Mouse (Mus musculus) stomach, embryonic 14.5 days (tissue): ENCODE results near the gene 2310030G06Rik. TPM values are rescaled to one million over a fixed set of nuclear protein-coding genes. Genes with fewer than 3 reads are reported as not detected.

Source experiments
- ATAC-seq: fragments of 200-750 bp; cut with Nextera tagmentation; 2 replicates; pipeline ENCODE4 v1.8.0; 2017; ENCODE audit warnings: low read depth, moderate TSS enrichment; ENCODE audit not compliant: insufficient number of reproducible peaks, insufficient read depth, low FRiP score
- H3K27ac ChIP-seq: fragments of 300-500 bp; sonication (generic); 2 replicates; pipeline ENCODE4 v1.5.1; 2014; ENCODE audit warnings: mild to moderate bottlenecking, low read length, moderate library complexity, mixed read lengths
- H3K27me3 ChIP-seq: fragments of 300-500 bp; sonication (generic); 2 replicates; pipeline ENCODE4 v1.6.1; 2014; ENCODE audit warnings: low read length, control low read depth, mixed read lengths; ENCODE audit not compliant: control insufficient read depth, insufficient read depth
- H3K36me3 ChIP-seq: fragments of 300-500 bp; sonication (generic); 2 replicates; pipeline ENCODE4 v1.6.1; 2014; ENCODE audit warnings: mild to moderate bottlenecking, control low read depth, low read length, moderate library complexity, mixed read lengths; ENCODE audit not compliant: control insufficient read depth, insufficient read depth
- H3K4me1 ChIP-seq: fragments of 300-500 bp; sonication (generic); 2 replicates; pipeline ENCODE4 v1.6.1; 2014; ENCODE audit warnings: low read length, control low read depth, mixed read lengths; ENCODE audit not compliant: control insufficient read depth, insufficient read depth
- H3K4me2 ChIP-seq: fragments of 300-500 bp; sonication (generic); replicated peaks from 2 replicates; pipeline ENCODE4 v1.6.1; 2014; ENCODE audit warnings: low read depth, low read length, control low read depth
- H3K4me3 ChIP-seq: fragments of 300-500 bp; sonication (generic); 2 replicates; pipeline ENCODE4 v1.5.1; 2014; ENCODE audit warnings: low read depth, low read length, control low read depth
- H3K9ac ChIP-seq: fragments of 300-500 bp; sonication (generic); replicated peaks from 2 replicates; pipeline ENCODE4 v1.6.1; 2014; ENCODE audit warnings: low read depth, mild to moderate bottlenecking, control low read depth, low read length, moderate library complexity, mixed read lengths
- H3K9me3 ChIP-seq: fragments of 300-500 bp; sonication (generic); 2 replicates; pipeline ENCODE4 v1.6.1; 2016; ENCODE audit warnings: low read depth, low read length, control low read depth; ENCODE audit not compliant: control insufficient read depth
- WGBS: fragments of 180-500 bp; shearing (Covaris S2); extraction: QIAGEN DNeasy Blood & Tissue Kit; methylation state at CpG from one replicate; pipeline ENCODE4 v1.1.7; 2014; 5-methylcytosine and 5-hydroxymethylcytosine counted together
- polyA plus RNA-seq: library from polyadenylated mRNA; unstranded; fragments of >200 nt; fragmentation: Nextera tagmentation; extraction: Ambion mirVana; gene quantifications from 2 replicates; pipeline ENCODE4 v1.2.1, GENCODE M21; 2014

Gene 2310030G06Rik
- polyA plus RNA-seq, 1 experiment from 2014 or later = 13.0 TPM

DNA sequence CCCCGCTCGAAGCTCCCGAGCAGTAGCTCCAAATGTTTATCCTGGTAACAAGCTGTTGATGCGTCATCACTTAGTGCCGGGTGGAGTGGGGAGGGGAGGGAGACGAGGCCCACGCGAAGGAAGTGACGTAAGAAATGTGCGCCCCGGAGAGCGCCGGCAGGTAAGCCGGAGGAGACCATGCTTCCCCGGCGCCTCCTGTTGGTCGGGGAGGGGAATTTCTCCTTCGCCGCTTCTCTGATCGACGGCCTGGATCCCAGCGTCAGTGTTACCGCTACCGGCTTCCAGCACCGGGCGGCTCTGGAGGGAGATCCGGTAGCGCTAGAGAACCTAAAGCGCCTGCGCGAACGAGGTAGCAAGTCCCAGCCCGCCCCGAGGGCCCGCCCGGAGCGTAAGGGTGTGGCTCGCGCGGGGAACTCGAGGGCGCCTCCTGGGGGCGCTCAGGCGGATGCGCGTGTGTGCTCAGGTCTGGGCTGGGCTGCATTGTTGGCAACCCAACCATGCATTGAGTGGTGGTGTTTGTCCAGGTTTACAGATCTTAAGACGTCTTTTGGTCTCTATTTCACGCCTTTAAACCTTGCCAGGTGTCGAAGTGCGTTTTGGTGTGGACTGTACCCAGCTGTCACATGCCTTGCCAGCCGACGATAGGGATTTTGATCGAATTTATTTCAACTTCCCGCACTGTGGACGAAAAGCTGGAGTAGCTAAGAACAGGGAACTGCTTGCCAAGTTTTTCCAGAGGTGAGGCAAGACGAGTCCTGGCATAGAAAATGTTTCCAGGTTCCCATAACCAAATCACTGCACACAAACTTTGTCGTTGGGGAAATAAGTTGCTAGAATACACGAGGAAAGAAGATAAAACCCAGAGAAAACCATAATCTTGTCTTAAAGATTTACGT, 22.0 kb upstream of the 2310030G06Rik start, which contains the start of gene Fdxacb1:
Fdxacb1 (plus strand) TSS at position 130 of the 896 bp plus-strand sequence.
- peak within 1 kb of the TSS; percentile 92 for H3K27ac ChIP-seq
- H3K4me1 ChIP-seq = peaks cover 8% of the 10 kb centered on the region; the same call in 1 of the 2 replicates
- H3K4me3 ChIP-seq = peak within 1 kb of the TSS; percentile 45
- ATAC-seq = peak; percentile 97
- H3K4me2 ChIP-seq = peak within 1 kb of the TSS; percentile 71
- peaks cover 9% of the 10 kb centered on the region; the same call in 1 of the 2 replicates for H3K36me3 ChIP-seq
- H3K9ac ChIP-seq = peak within 1 kb of the TSS; percentile 57
- no peaks in the 10 kb centered on the region for H3K9me3 ChIP-seq
- no peaks in the 10 kb centered on the region for H3K27me3 ChIP-seq
- 3% methylated on average over 59 of the region's 59 CpGs for WGBS

DNA sequence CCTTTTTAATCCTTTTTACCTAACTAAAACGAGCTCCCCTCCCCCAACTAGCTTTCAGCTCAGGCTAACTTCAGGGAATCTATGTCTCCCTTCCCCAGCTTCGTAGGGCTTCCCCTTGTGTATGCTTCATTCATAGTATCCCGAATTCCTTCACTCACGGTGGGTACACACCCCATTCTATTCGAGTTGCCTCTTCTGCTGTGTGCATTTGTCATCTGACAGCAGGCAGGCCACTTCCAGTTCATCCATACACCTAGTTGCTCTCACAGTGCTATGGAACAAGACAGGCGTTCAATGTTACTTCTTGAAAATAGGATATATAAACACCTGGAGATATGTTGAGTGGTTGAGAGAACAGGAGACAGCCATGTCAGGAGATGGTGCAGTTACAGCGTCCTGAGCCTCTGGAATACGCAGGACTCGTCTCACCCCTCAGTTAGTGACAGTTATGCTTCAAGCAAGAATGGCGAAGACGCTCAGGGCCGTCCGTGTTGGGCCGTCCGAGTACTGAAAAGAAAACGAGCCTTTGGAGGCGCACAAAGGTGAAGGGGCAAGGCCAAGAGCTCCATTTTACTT, 21.3 kb upstream of the 2310030G06Rik start:
- no peaks in the 10 kb centered on the region for H3K27me3 ChIP-seq
- peak overlapping the region; percentile 45 for H3K4me3 ChIP-seq
- H3K4me1 ChIP-seq = peaks cover 8% of the 10 kb centered on the region; the same call in 1 of the 2 replicates
- H3K27ac ChIP-seq = peak overlapping the region; percentile 92; the same call in 1 of the 2 replicates
- no peaks in the 10 kb centered on the region for H3K9me3 ChIP-seq
- H3K4me2 ChIP-seq = peak overlapping the region; percentile 71
- peaks cover 9% of the 10 kb centered on the region; the same call in 1 of the 2 replicates for H3K36me3 ChIP-seq
- ATAC-seq = no peak; the same call in 1 of the 2 replicates
- 4% methylated on average over 17 of the region's 17 CpGs for WGBS
- H3K9ac ChIP-seq = peak overlapping the region; percentile 57

DNA sequence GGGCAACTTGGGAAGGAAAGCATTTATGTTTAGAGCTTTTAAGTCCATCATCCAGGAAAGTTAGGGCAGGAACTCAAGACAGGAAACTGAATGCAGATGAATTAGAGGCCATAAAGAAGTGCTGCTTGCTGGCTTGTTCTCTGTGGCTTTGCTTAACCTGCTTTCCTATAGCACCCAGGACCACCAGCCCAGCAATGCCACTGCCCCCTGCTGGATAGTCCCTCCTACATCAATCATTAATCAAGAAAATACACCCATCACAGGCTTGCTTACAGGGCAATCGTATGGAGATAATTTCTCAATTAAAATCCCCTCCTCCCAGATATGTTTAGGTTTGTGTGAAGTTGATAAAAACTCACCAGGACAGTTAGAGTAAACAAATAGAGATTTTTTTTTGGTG, 17.0 kb upstream of the 2310030G06Rik start:
- 46% methylated on average over 1 of the region's 1 CpGs for WGBS
- Histone ChIP-seq H3K36me3 (no peaks in the 10 kb centered on the region), H3K27ac (no peak overlapping the region), H3K4me2 (no peak overlapping the region), H3K4me3 (no peak overlapping the region), H3K9me3 (no peaks in the 10 kb centered on the region), H3K27me3 (no peaks in the 10 kb centered on the region), H3K9ac (no peak overlapping the region), H3K4me1 (0 out of 2 replicates have a peak, but pooled peaks cover 4% of the 10 kb centered on the region)
- no peak for ATAC-seq

DNA sequence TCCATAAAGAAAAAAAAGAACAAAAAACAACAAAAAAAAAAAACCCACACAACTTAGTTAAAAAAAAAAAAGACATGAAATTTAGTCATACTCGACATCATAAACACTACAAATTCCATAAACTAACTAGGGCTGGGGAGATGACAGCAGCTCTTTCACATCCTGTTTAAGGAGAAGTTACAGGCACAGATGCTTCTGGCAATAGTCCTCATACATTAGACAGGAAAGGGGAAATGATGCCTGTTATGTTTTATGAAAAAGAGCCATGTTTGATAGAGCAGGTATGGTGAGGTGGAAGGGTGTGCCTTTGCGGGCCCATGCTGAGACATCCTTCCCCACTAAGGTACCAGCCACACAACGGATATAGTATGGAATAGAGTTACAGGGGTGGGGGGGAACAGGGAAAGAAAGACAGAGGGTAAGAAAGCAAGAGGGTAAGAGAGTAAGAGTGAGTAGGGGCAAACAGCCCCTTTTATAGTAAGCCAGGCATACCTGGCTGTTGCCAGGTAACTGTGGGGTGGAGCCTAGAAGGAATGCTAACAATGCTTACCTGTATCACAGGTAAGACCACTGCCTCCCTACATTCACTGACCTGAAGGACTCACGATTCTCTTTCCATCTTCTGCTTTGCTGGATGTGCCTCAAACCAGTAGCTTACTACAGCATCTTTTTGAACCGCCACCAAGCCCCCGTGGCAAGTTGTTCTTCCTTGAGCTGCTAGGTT, 15.3 kb upstream of the 2310030G06Rik start:
- Histone ChIP-seq H3K4me2 (no peak overlapping the region), H3K27ac (no peak overlapping the region), H3K9ac (no peak overlapping the region), H3K36me3 (no peaks in the 10 kb centered on the region), H3K4me3 (no peak overlapping the region), H3K27me3 (no peaks in the 10 kb centered on the region), H3K4me1 (no peaks in the 10 kb centered on the region), H3K9me3 (no peaks in the 10 kb centered on the region)
- ATAC-seq = no peak
- 64% methylated on average over 6 of the region's 6 CpGs for WGBS

DNA sequence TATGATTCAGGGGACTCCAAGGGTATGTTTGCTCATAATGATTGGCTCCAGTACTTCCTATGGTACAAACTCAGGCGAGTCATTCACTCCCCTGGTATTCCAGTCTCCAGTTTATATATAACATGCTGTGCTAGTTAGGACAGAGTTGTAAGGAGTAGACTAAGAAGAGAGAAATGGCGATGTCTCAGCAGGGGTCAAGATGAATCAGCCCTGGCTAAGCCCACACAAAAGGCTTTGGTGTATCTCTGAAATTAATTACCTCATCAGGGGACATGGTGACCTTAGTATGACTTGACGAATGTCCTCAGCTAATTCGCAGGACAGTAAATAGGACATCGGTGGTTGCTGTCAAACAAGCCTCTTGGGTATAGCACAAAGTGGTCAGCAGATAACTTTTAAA, 10.4 kb upstream of the 2310030G06Rik start:
- H3K4me1 ChIP-seq = peaks cover 7% of the 10 kb centered on the region; the same call in 1 of the 2 replicates
- H3K4me2 ChIP-seq = no peak overlapping the region
- no peak for ATAC-seq
- WGBS = 49% methylated on average over 5 of the region's 5 CpGs
- no peaks in the 10 kb centered on the region for H3K36me3 ChIP-seq
- H3K27me3 ChIP-seq = no peaks in the 10 kb centered on the region
- H3K9ac ChIP-seq = no peak overlapping the region
- no peak overlapping the region for H3K27ac ChIP-seq
- no peaks in the 10 kb centered on the region for H3K9me3 ChIP-seq
- H3K4me3 ChIP-seq = no peak overlapping the region

- H3K27ac ChIP-seq = no peak overlapping the region
Observed at GRCm38 (mm10) chr9:50753947-50754346, 7.6 kb upstream of the 2310030G06Rik start.

DNA sequence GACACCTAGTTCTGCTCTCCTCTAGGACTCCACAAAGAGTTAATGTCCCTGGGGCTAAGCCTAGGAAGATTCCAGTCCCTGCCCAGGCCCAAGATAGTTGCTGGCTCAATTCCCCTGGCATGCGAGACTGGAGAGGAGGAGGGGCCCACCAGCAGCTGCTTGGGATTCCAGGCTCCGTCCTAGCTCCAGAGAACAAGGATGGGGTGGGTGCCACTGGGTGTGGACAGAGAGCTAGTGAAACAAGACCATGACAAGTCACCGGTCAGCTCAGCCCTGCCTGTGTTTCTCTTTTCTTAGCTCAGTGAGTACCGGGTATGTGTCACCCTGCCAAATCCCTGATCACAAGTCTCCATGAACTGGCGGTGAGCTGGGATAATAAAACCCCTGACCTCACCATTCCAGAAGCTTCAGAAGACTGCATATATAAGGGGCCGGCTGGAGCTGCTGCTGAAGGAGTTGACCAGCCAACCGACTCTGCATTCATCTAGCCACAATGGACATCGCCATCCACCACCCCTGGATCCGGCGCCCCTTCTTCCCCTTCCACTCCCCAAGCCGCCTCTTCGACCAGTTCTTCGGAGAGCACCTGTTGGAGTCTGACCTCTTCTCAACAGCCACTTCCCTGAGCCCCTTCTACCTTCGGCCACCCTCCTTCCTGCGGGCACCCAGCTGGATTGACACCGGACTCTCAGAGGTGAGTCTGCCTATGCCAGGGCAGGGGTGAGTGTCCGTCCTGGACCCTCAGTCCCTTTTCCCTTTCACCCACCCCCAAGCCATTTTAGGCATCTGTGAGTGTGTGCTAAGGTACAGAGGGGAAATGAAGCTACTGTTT, 6.7 kb upstream of the 2310030G06Rik start:
- Histone ChIP-seq H3K9ac (no peak overlapping the region), H3K27ac (no peak overlapping the region), H3K9me3 (no peaks in the 10 kb centered on the region), H3K36me3 (no peaks in the 10 kb centered on the region), H3K27me3 (no peaks in the 10 kb centered on the region), H3K4me3 (no peak overlapping the region; the same call in 1 of the 2 replicates), H3K4me2 (0 out of 2 replicates have a peak overlapping the region, but pooled peaks have one; percentile 16), H3K4me1 (peaks cover 7% of the 10 kb centered on the region; the same call in 1 of the 2 replicates)
- ATAC-seq = 0 out of 2 replicates have a peak, but pooled peaks have one; percentile 61
- 64% methylated on average over 17 of the region's 17 CpGs for WGBS

More at GRCm38 (mm10) chr9:50753947-50754346, 7.6 kb upstream of the 2310030G06Rik start:
- Histone ChIP-seq H3K27me3 (no peaks in the 10 kb centered on the region), H3K4me2 (no peak overlapping the region; the same call in 1 of the 2 replicates), H3K4me1 (peaks cover 7% of the 10 kb centered on the region; the same call in 1 of the 2 replicates), H3K36me3 (no peaks in the 10 kb centered on the region), H3K9ac (no peak overlapping the region), H3K9me3 (no peaks in the 10 kb centered on the region), H3K4me3 (no peak overlapping the region)
- 48% methylated on average over 7 of the region's 7 CpGs for WGBS
- ATAC-seq = no peak
